Mouse (Mus musculus): ENCODE measurements around the gene Mpzl2.

DNA sequence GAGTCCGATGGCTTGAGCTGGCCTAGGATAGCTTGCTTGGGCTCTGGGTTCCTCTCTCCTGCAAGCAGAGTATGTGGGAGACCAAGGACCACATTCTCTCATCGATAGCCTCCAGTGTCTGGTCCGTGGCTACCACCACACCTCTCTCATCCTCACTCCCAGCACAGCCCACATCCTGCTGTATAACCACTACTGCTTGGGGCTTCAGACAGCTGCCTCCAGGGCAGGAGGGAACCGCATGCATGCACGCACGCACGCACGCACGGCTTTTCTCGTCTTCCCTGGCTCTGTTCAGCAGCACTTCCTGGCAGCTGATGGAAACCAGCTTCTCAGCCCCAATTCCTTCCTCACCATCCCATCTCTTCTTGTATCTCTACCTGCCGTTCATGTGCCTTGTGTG is 41.5 kb upstream of the Mpzl2 start:
- no peak for TF ChIP-seq ZKSCAN1 (IDR thresholded peaks at IDR 0.05; ENCODE audit: low read depth, low read length)
- TF ChIP-seq TCF12 (IDR thresholded peaks at IDR 0.05; ENCODE audit: low read depth, low read length), result no peak
- TF ChIP-seq USF1 (IDR thresholded peaks at IDR 0.05; ENCODE audit: low read depth, low read length), result no peak
- TF ChIP-seq POLR2A (IDR thresholded peaks at IDR 0.05; ENCODE audit: control insufficient read depth in 1 of 2, insufficient read depth in 1 of 2, low read depth in 1 of 2, low read length in 2 of 2, poor library complexity in 1 of 2), result no peak
- no peak for TF ChIP-seq CHD2 (IDR thresholded peaks at IDR 0.05; ENCODE audit: low read length)
- TF ChIP-seq ELF1 (IDR thresholded peaks at IDR 0.05; ENCODE audit: low read depth, low read length), result no peak
- no peak for TF ChIP-seq SIN3A (IDR thresholded peaks at IDR 0.05; ENCODE audit: low read length)
- TF ChIP-seq GABPA (IDR thresholded peaks at IDR 0.05; ENCODE audit: low read depth, low read length), result no peak
- no peak for TF ChIP-seq CTCF (IDR thresholded peaks at IDR 0.05 in 2 of 3, conservative IDR thresholded peaks at IDR 0.05 in 1 of 3; ENCODE audit: control insufficient read depth in 1 of 3, insufficient read depth in 1 of 3, low read depth in 2 of 3, low read length in 3 of 3, poor library complexity in 1 of 3, severe bottlenecking in 1 of 3)
